Mouse (Mus musculus): ENCODE measurements around the gene Cdk6.

The Cdk6 gene

GRCm38 (mm10) chr5:3488146-3488774 lies 147.0 kb downstream of the Cdk6 start:
- DNase-seq: peak; percentile 29

- no peak for DNase-seq
Observed at GRCm38 (mm10) chr5:3490358-3490757, 149.1 kb downstream of the Cdk6 start.

- peak; percentile 77 for DNase-seq
Observed at GRCm38 (mm10) chr5:3491084-3491483, 149.8 kb downstream of the Cdk6 start.

- DNase-seq: no peak
Observed at GRCm38 (mm10) chr5:3491883-3492282, 150.6 kb downstream of the Cdk6 start.

GRCm38 (mm10) chr5:3492776-3493636 lies 151.7 kb downstream of the Cdk6 start:
- no peak for DNase-seq

GRCm38 (mm10) chr5:3493968-3494367 lies 152.7 kb downstream of the Cdk6 start:
- no peak for DNase-seq

GRCm38 (mm10) chr5:3494452-3495187 lies 153.3 kb downstream of the Cdk6 start:
- no peak for DNase-seq

- no peak for DNase-seq
Observed at GRCm38 (mm10) chr5:3497505-3497925, 156.2 kb downstream of the Cdk6 start.

GRCm38 (mm10) chr5:3500298-3500697 lies 159.0 kb downstream of the Cdk6 start:
- no peak for DNase-seq

GRCm38 (mm10) chr5:3500957-3501563 lies 159.8 kb downstream of the Cdk6 start:
- no peak for DNase-seq

GRCm38 (mm10) chr5:3501564-3502001 lies 160.3 kb downstream of the Cdk6 start:
- DNase-seq: peak; percentile 52

- DNase-seq: peak; percentile 74
Observed at GRCm38 (mm10) chr5:3502610-3503350, 161.5 kb downstream of the Cdk6 start.

- DNase-seq: no peak
Observed at GRCm38 (mm10) chr5:3503373-3503772, 162.1 kb downstream of the Cdk6 start.

GRCm38 (mm10) chr5:3503836-3504323 lies 162.6 kb downstream of the Cdk6 start:
- DNase-seq: no peak

- DNase-seq: no peak
Observed at GRCm38 (mm10) chr5:3504453-3504852, 163.2 kb downstream of the Cdk6 start.

GRCm38 (mm10) chr5:3505553-3505952 lies 164.3 kb downstream of the Cdk6 start:
- no peak for DNase-seq

GRCm38 (mm10) chr5:3508480-3509381 lies 167.4 kb downstream of the Cdk6 start:
- no peak for DNase-seq

- DNase-seq: no peak
Observed at GRCm38 (mm10) chr5:3509503-3509902, 168.2 kb downstream of the Cdk6 start.

- no peak for DNase-seq
Observed at GRCm38 (mm10) chr5:3511097-3511795, 170.0 kb downstream of the Cdk6 start.

- DNase-seq: no peak
Observed at GRCm38 (mm10) chr5:3512584-3512983, 171.3 kb downstream of the Cdk6 start.

All from kidney, postnatal 10 days (tissue).